Mouse (Mus musculus): ENCODE measurements around the gene Gucy2e. TPM values are rescaled to one million over a fixed set of nuclear protein-coding genes. Genes with fewer than 3 reads are reported as not detected.

The Gucy2e gene
- 0.08 and 0.12 TPM in 2 replicates for polyA plus RNA-seq (2014; fragmentation: Nextera tagmentation; extraction: Ambion mirVana)

DNA sequence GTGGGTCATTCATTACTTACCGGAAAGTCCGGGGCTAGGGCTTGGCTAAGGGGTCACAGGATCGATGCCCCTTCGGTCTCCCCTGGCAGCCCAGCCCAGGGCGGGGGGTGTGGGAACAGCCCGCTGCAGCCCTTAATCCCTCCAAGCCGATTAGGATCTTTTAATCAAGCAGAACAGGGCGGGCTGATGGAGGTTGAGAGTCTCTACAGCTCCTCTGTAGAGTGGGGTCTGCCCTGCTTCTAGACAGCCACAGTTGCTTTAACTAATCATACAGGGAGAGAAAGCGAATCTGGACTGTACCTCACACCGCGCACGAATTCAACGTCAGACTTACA lies at the start of gene Gucy2e:
Gene Gucy2e (minus strand): TSS at position 111 of the 335 bp plus-strand sequence.
- H3K36me3 ChIP-seq (ENCODE audit: control insufficient read depth, insufficient read depth, low read length): no peaks in the 10 kb centered on the region
- peak within 1 kb of the TSS; percentile 63 for H3K9ac ChIP-seq (ENCODE audit: low read length)
- peak within 1 kb of the TSS; percentile 36 to 46 for H3K4me3 ChIP-seq (ENCODE audit: control insufficient read depth in 1 of 2, insufficient read depth in 1 of 2, low read depth in 1 of 2, low read length in 2 of 2)
- H3K4me1 ChIP-seq (ENCODE audit: control insufficient read depth in 2 of 2, insufficient read depth in 2 of 2, low read length in 2 of 2): peaks cover 2 to 9% of the 10 kb centered on the region in 2 experiments; a peak in 2 of 4 replicates
- peaks cover 46% of the 10 kb centered on the region for H3K27me3 ChIP-seq (ENCODE audit: control insufficient read depth, insufficient read depth, low read length)
- H3K27ac ChIP-seq (replicated peaks in 1 of 2; ENCODE audit: control insufficient read depth in 1 of 2, insufficient read depth in 1 of 2, low read depth in 2 of 2, low read length in 2 of 2): no peak within 1 kb of the TSS
- no peak for ATAC-seq (ENCODE audit: insufficient number of reproducible peaks, insufficient read depth, low FRiP score, low read depth)
- no peaks in the 10 kb centered on the region for H3K9me3 ChIP-seq (ENCODE audit: control insufficient read depth, low read length)
- WGBS: 26% methylated on average over 13 of the region's 13 CpGs
- peak within 1 kb of the TSS; percentile 87 for H3K4me2 ChIP-seq (ENCODE audit: low read length)

DNA sequence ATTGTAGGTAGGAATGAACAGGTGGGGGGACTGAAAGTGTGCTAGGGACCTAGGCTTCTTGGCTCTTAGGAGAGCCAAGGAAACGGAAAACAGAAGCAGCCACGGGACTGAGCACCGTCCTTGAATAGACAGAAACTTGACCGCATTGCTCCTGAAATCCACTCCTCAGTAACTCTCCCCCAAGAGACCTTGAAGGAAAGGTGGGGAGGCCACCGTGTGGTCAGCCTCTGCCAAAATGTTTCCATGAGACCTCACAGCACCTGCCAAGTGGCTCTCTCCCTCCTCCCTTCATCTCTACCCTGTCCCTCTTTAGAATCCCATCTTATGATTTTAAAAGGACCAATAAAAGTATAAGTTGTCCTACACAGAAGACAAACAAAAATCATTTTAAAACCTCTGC lies 40.4 kb upstream of the Gucy2e start:
- Histone ChIP-seq H3K27me3 (ENCODE audit: control insufficient read depth, insufficient read depth, low read length) (no peaks in the 10 kb centered on the region), H3K9ac (ENCODE audit: low read length) (no peak overlapping the region), H3K9me3 (ENCODE audit: control insufficient read depth, low read length) (no peaks in the 10 kb centered on the region), H3K27ac (replicated peaks in 1 of 2; ENCODE audit: control insufficient read depth in 1 of 2, insufficient read depth in 1 of 2, low read depth in 2 of 2, low read length in 2 of 2) (no peak overlapping the region), H3K4me2 (ENCODE audit: low read length) (no peak overlapping the region), H3K36me3 (ENCODE audit: control insufficient read depth, insufficient read depth, low read length) (no peaks in the 10 kb centered on the region), H3K4me1 (ENCODE audit: control insufficient read depth in 2 of 2, insufficient read depth in 2 of 2, low read length in 2 of 2) (peaks cover 0 to 4% of the 10 kb centered on the region in 2 experiments; a peak in 2 of 4 replicates), H3K4me3 (ENCODE audit: control insufficient read depth in 1 of 2, insufficient read depth in 1 of 2, low read depth in 1 of 2, low read length in 2 of 2) (no peak overlapping the region)
- 69% methylated on average over 5 of the region's 5 CpGs for WGBS
- no peak for ATAC-seq (ENCODE audit: insufficient number of reproducible peaks, insufficient read depth, low FRiP score, low read depth)

DNA sequence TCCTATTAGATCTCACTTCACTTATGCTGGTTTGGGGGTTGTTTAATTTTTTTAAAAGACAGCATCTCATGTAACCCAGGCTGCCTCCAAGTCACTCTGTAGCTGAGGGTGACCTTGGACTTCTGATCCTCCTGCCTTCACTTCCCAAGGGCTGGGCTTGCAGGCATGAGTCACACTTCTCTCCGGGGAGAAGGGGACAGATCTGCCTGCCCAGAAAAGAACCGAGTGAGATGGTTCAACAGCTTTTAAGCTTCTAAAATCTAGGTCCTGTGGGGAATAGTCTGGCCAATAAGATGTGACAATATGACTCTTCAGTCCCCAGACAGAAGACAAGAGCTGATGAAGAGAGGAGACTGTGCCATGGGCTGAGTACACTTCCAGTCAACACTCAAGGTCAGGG lies 39.2 kb upstream of the Gucy2e start:
- no peak overlapping the region for H3K9ac ChIP-seq (ENCODE audit: low read length)
- no peak overlapping the region; a peak in 1 of 4 replicates for H3K27ac ChIP-seq (replicated peaks in 1 of 2; ENCODE audit: control insufficient read depth in 1 of 2, insufficient read depth in 1 of 2, low read depth in 2 of 2, low read length in 2 of 2)
- peaks cover 0 to 4% of the 10 kb centered on the region in 2 experiments; a peak in 2 of 4 replicates for H3K4me1 ChIP-seq (ENCODE audit: control insufficient read depth in 2 of 2, insufficient read depth in 2 of 2, low read length in 2 of 2)
- no peaks in the 10 kb centered on the region for H3K9me3 ChIP-seq (ENCODE audit: control insufficient read depth, low read length)
- no peak for ATAC-seq (ENCODE audit: insufficient number of reproducible peaks, insufficient read depth, low FRiP score, low read depth)
- 17% methylated on average over 2 of the region's 2 CpGs for WGBS
- H3K4me2 ChIP-seq (ENCODE audit: low read length): no peak overlapping the region
- peaks cover 4% of the 10 kb centered on the region; the same call in 1 of the 2 replicates for H3K27me3 ChIP-seq (ENCODE audit: control insufficient read depth, insufficient read depth, low read length)
- H3K36me3 ChIP-seq (ENCODE audit: control insufficient read depth, insufficient read depth, low read length): no peaks in the 10 kb centered on the region
- no peak overlapping the region for H3K4me3 ChIP-seq (ENCODE audit: control insufficient read depth in 1 of 2, insufficient read depth in 1 of 2, low read depth in 1 of 2, low read length in 2 of 2)

DNA sequence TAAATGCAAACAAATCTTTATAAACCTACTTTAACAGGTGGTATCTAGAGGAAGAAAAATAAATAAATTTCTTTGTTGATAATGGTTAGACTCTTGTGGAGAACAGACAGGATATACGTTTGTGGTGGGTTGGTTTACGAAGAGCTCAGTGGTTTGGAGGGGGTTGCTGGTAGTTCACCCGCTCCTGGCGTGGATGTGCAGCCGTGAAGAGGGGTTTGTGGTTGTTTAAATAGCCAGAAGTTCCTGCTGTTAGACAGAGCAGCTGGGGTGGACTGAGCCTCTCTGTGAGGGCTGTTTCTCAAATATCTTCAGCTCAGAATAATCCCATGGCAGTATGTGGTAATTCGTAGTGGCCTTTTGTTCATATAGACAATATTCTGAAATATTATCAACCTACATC lies 38.8 kb upstream of the Gucy2e start:
- ATAC-seq (ENCODE audit: insufficient number of reproducible peaks, insufficient read depth, low FRiP score, low read depth): no peak
- no peaks in the 10 kb centered on the region for H3K9me3 ChIP-seq (ENCODE audit: control insufficient read depth, low read length)
- H3K4me1 ChIP-seq (ENCODE audit: control insufficient read depth in 2 of 2, insufficient read depth in 2 of 2, low read length in 2 of 2): peaks cover 0 to 4% of the 10 kb centered on the region in 2 experiments; a peak in 2 of 4 replicates
- no peak overlapping the region for H3K27ac ChIP-seq (replicated peaks in 1 of 2; ENCODE audit: control insufficient read depth in 1 of 2, insufficient read depth in 1 of 2, low read depth in 2 of 2, low read length in 2 of 2)
- 85% methylated on average over 6 of the region's 6 CpGs for WGBS
- H3K4me2 ChIP-seq (ENCODE audit: low read length): no peak overlapping the region
- H3K36me3 ChIP-seq (ENCODE audit: control insufficient read depth, insufficient read depth, low read length): no peaks in the 10 kb centered on the region
- no peak overlapping the region for H3K9ac ChIP-seq (ENCODE audit: low read length)
- H3K4me3 ChIP-seq (ENCODE audit: control insufficient read depth in 1 of 2, insufficient read depth in 1 of 2, low read depth in 1 of 2, low read length in 2 of 2): no peak overlapping the region
- peaks cover 5% of the 10 kb centered on the region; the same call in 1 of the 2 replicates for H3K27me3 ChIP-seq (ENCODE audit: control insufficient read depth, insufficient read depth, low read length)

DNA sequence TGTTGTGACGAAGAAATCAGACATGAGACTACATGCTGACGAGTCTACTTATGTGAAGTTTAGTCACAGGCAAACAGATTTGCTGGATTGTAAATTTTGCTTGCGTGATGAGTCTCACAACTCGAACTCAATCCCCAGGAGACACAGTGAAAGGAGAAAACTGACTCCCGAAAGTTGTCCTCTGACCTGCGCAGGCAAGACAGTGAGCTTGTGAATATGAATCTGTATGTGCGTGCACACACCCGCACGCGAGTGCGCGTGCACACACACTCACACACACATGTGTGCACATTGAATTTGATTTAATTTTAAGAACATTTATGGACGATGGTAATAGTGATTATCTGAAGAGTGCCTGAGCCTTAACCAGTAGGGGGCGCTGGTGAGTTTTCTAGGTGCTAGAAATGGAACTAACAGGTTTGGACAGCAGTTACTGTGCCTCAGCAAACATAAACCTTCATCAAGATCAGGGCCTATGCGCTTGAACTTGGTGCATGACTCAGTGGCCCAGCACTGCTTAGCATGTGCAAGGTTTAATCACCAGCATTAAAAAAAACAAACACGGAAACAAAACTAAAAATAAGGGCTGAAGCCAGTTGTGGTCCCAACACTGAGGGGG lies 35.4 kb upstream of the Gucy2e start:
- ATAC-seq (ENCODE audit: insufficient number of reproducible peaks, insufficient read depth, low FRiP score, low read depth): no peak
- Histone ChIP-seq H3K9ac (ENCODE audit: low read length) (no peak overlapping the region), H3K4me1 (ENCODE audit: control insufficient read depth in 2 of 2, insufficient read depth in 2 of 2, low read length in 2 of 2) (peaks cover 0 to 4% of the 10 kb centered on the region in 2 experiments; a peak in 2 of 4 replicates), H3K27me3 (ENCODE audit: control insufficient read depth, insufficient read depth, low read length) (peaks cover 7% of the 10 kb centered on the region; the same call in 1 of the 2 replicates), H3K4me3 (ENCODE audit: control insufficient read depth in 1 of 2, insufficient read depth in 1 of 2, low read depth in 1 of 2, low read length in 2 of 2) (no peak overlapping the region), H3K36me3 (ENCODE audit: control insufficient read depth, insufficient read depth, low read length) (no peaks in the 10 kb centered on the region), H3K9me3 (ENCODE audit: control insufficient read depth, low read length) (no peaks in the 10 kb centered on the region), H3K4me2 (ENCODE audit: low read length) (no peak overlapping the region), H3K27ac (replicated peaks in 1 of 2; ENCODE audit: control insufficient read depth in 1 of 2, insufficient read depth in 1 of 2, low read depth in 2 of 2, low read length in 2 of 2) (no peak overlapping the region)
- WGBS: 37% methylated on average over 16 of the region's 16 CpGs

DNA sequence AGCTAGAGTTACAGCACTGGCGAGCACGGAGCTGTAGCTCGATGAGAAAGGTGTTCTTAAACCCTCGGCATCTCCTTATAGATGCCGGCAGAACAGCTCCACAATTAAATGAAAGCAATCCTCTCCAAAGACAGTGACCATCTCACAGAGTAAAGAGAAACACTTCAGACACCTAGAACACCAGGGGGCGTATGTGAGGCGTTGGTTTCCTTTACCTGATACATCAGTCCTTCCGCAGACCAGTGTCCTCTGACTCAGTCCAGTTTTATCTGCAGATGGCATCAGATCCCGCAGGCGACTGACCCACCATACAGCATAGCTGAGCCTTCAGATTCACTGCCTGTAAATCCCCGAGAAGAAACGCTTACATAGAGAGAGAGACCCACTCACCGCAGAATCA lies 32.7 kb upstream of the Gucy2e start:
- Histone ChIP-seq H3K4me2 (ENCODE audit: low read length) (no peak overlapping the region), H3K4me1 (ENCODE audit: control insufficient read depth in 2 of 2, insufficient read depth in 2 of 2, low read length in 2 of 2) (peaks cover 2 to 4% of the 10 kb centered on the region in 2 experiments; a peak in 3 of 4 replicates), H3K27ac (replicated peaks in 1 of 2; ENCODE audit: control insufficient read depth in 1 of 2, insufficient read depth in 1 of 2, low read depth in 2 of 2, low read length in 2 of 2) (no peak overlapping the region), H3K4me3 (ENCODE audit: control insufficient read depth in 1 of 2, insufficient read depth in 1 of 2, low read depth in 1 of 2, low read length in 2 of 2) (no peak overlapping the region), H3K36me3 (ENCODE audit: control insufficient read depth, insufficient read depth, low read length) (no peaks in the 10 kb centered on the region), H3K9ac (ENCODE audit: low read length) (no peak overlapping the region), H3K27me3 (ENCODE audit: control insufficient read depth, insufficient read depth, low read length) (peaks cover 7% of the 10 kb centered on the region; the same call in 1 of the 2 replicates), H3K9me3 (ENCODE audit: control insufficient read depth, low read length) (no peaks in the 10 kb centered on the region)
- WGBS: 19% methylated on average over 13 of the region's 13 CpGs
- ATAC-seq (ENCODE audit: insufficient number of reproducible peaks, insufficient read depth, low FRiP score, low read depth): no peak

DNA sequence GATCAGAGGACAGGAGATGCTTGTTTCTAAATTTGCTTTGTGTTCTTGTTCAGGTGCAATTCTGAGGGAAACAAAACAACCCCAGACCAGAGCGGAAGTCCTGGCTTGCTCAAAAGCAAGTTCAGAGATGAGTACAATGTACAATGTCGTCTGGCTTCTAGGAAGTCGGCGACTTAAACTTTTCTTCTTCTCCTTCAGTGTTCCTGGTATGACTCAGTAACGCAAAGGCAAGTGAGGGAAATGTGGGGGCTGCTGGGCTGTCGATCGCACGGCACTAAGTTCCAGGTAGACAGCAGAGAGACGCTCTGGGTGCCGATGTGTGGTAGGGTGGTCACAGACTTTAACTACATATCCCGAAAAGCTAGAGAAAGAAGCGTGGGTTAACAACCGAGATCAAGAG lies 31.3 kb upstream of the Gucy2e start:
- 86% methylated on average over 13 of the region's 13 CpGs for WGBS
- no peak overlapping the region for H3K27ac ChIP-seq (replicated peaks in 1 of 2; ENCODE audit: control insufficient read depth in 1 of 2, insufficient read depth in 1 of 2, low read depth in 2 of 2, low read length in 2 of 2)

More for the DNA sequence above, 31.3 kb upstream of the Gucy2e start:
- no peak for ATAC-seq (ENCODE audit: insufficient number of reproducible peaks, insufficient read depth, low FRiP score, low read depth)
- Histone ChIP-seq H3K4me1 (ENCODE audit: control insufficient read depth in 2 of 2, insufficient read depth in 2 of 2, low read length in 2 of 2) (peaks cover 2 to 4% of the 10 kb centered on the region in 2 experiments; a peak in 3 of 4 replicates), H3K36me3 (ENCODE audit: control insufficient read depth, insufficient read depth, low read length) (no peaks in the 10 kb centered on the region), H3K9ac (ENCODE audit: low read length) (no peak overlapping the region), H3K9me3 (ENCODE audit: control insufficient read depth, low read length) (no peaks in the 10 kb centered on the region), H3K4me2 (ENCODE audit: low read length) (no peak overlapping the region), H3K4me3 (ENCODE audit: control insufficient read depth in 1 of 2, insufficient read depth in 1 of 2, low read depth in 1 of 2, low read length in 2 of 2) (no peak overlapping the region), H3K27me3 (ENCODE audit: control insufficient read depth, insufficient read depth, low read length) (peaks cover 7% of the 10 kb centered on the region; the same call in 1 of the 2 replicates)
